Mouse (Mus musculus) cerebellum, adult 2 months (tissue): ENCODE data around the gene Mmp25. TPM values are rescaled to one million over a fixed set of nuclear protein-coding genes. Genes with fewer than 3 reads are reported as not detected.

Experiments used
- DNase-seq, 2 experiments: peaks; one replicate each; pipeline ENCODE4 v3.0.0; 2021
- H3K27ac ChIP-seq: fragments of 200-500 bp; 2 replicates; pipeline ENCODE4 v1.5.1; 2012; ENCODE audit warnings: low read length, control low read depth, inconsistent platforms; ENCODE audit not compliant: insufficient read depth
- H3K27me3 ChIP-seq: fragments of 200-500 bp; 2 replicates; pipeline ENCODE4 v1.6.1; 2012; ENCODE audit warnings: inconsistent platforms, mild to moderate bottlenecking, low read length, moderate library complexity; ENCODE audit not compliant: control insufficient read depth, insufficient read depth
- H3K4me1 ChIP-seq: fragments of 200-500 bp; 2 replicates; pipeline ENCODE4 v1.6.1; 2011; ENCODE audit warnings: low read length; ENCODE audit not compliant: control insufficient read depth, insufficient read depth
- H3K4me3 ChIP-seq: fragments of 200-500 bp; replicated peaks from 2 replicates; pipeline ENCODE3; 2011; ENCODE audit warnings: mild to moderate bottlenecking, low read depth, low read length, control low read depth; ENCODE audit not compliant: insufficient read depth
- CTCF ChIP-seq: fragments of 200-500 bp; IDR thresholded peaks from 2 replicates; pipeline ENCODE4 v1.5.1; 2011; ENCODE audit warnings: low read depth, mild to moderate bottlenecking, control low read depth, low read length, moderate library complexity, borderline replicate concordance; ENCODE audit not compliant: insufficient read depth
- POLR2A ChIP-seq: fragments of 200-500 bp; IDR thresholded peaks from 2 replicates; pipeline ENCODE4 v1.6.1; 2011; ENCODE audit warnings: low read length, control low read depth, borderline replicate concordance; ENCODE audit not compliant: insufficient read depth
- WGBS: fragments of 180-500 bp; shearing (Covaris S2); methylation state at CpG from one replicate; pipeline ENCODE4 v1.1.7; 2018; 5-methylcytosine and 5-hydroxymethylcytosine counted together
- polyA plus RNA-seq: library from polyadenylated mRNA; depleted of rRNA; stranded (reverse); fragments of >200 nt; gene quantifications from 2 replicates; pipeline ENCODE4 v1.2.3, GENCODE M21; 2012

The Mmp25 gene
- polyA plus RNA-seq, 1 experiment: 0.23 TPM

DNA sequence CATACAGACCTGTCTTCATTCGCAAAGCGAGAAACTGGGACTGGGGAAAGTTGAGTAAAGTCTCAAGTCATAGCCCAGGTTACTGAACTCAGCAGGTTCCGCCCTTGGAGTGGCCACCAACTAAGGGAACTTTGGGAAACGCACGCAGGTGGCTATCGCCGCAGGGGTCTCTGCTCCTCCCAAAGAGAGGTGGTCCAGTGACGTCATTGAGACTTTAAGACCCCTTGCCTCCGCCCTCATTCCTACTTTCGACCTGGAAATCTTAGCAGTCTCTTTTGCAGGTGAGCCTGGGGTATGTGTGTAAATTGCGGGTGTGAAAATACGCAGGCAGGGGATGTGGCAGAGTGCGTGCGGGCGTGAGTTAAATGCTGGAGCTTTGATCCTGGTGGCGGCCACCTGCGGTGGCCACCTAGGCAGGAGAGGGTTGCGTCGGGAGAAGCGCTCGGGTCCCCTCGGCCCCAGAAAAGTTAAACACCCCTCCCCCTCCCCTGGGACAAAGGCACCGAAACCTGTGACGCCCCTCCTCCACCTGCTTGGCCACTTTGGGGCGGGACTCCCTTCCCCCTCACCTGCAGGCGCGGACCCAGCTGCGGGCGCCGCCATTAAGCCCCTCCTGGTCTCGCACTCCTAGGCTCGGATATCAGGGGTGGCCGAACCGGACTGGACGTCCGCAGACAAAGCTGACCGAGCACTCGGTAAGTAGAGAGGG, 34.2 kb upstream of the Mmp25 start, which contains the start of gene Cldn6:
Cldn6 (plus strand) TSS at position 123 of the 709 bp plus-strand sequence.
- Histone ChIP-seq H3K27ac (no peak within 1 kb of the TSS), H3K27me3 (no peaks in the 10 kb centered on the region), H3K4me3 (peak within 1 kb of the TSS; percentile 5), H3K4me1 (peaks cover 5% of the 10 kb centered on the region)
- WGBS: 5% methylated on average over 38 of the region's 38 CpGs
- DNase-seq: no peak
- TF ChIP-seq POLR2A (no peak), CTCF (no peak)

DNA sequence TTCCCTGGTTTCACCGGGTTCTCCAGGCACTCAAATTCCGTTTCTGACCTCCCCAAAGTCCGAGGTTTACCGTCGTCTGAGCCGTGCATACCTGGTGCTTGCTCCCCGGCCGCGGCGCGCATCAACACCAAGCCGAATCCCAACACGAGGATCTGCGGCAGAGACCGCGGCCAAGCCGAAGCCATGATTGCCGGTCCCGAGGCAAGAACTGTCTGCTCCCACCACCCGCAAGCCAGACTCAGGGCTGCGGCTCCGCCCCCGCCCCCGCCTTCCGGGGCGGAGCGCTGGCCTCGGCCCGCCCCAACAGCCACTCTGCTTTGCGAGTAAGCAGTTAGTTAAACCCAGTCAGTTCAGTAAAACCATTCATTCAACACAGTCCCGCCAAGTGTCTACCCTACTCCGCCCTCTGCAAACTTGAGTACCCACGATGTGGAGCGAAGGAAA, 32.2 kb upstream of the Mmp25 start, which contains the start of gene Tnfrsf12a:
Tnfrsf12a (minus strand) TSS at position 233 of the 444 bp plus-strand sequence.
- H3K4me3 ChIP-seq: peak within 1 kb of the TSS; percentile 67
- TF ChIP-seq CTCF (no peak), POLR2A (peak; percentile 94)
- H3K27ac ChIP-seq: peak within 1 kb of the TSS; percentile 60
- under 1% methylated on average over 34 of the region's 34 CpGs for WGBS
- no peaks in the 10 kb centered on the region; the same call in none of the 2 replicates for H3K4me1 ChIP-seq
- peak; percentile 87 to 91 for DNase-seq
- no peaks in the 10 kb centered on the region for H3K27me3 ChIP-seq

DNA sequence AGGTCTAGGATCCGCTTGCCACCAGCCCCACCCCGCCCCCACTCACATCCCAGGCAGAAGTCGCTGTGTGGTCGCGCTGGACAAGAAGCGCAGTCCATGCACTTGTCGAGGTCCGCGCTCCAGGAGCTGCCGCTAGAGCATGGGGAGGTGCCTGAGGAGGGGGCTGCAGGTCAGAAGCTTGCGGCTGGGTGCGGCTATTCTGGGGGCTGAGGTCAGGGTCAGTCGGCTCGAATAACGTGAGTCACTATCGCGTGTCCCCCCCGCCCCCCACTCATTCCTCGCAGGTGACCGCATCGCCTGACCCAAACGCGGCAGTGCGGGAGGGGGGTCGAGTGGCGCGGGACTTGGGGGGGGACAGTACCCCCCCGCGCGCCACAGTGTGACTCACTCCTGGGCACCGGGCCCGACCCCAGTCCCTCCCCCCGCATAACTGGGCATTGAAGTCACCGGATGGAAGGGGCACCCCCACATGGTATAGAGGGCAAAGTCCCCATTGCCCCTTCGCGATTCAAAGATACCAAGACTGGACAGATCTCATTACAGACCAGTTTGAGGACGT, 31.5 kb upstream of the Mmp25 start:
- H3K4me1 ChIP-seq: no peaks in the 10 kb centered on the region; the same call in none of the 2 replicates
- H3K27ac ChIP-seq: peak overlapping the region; percentile 60
- DNase-seq: peak; percentile 77 to 78
- H3K4me3 ChIP-seq: peak overlapping the region; percentile 67
- TF ChIP-seq CTCF (no peak), POLR2A (no peak)
- WGBS: under 1% methylated on average over 37 of the region's 37 CpGs
- H3K27me3 ChIP-seq: no peaks in the 10 kb centered on the region

DNA sequence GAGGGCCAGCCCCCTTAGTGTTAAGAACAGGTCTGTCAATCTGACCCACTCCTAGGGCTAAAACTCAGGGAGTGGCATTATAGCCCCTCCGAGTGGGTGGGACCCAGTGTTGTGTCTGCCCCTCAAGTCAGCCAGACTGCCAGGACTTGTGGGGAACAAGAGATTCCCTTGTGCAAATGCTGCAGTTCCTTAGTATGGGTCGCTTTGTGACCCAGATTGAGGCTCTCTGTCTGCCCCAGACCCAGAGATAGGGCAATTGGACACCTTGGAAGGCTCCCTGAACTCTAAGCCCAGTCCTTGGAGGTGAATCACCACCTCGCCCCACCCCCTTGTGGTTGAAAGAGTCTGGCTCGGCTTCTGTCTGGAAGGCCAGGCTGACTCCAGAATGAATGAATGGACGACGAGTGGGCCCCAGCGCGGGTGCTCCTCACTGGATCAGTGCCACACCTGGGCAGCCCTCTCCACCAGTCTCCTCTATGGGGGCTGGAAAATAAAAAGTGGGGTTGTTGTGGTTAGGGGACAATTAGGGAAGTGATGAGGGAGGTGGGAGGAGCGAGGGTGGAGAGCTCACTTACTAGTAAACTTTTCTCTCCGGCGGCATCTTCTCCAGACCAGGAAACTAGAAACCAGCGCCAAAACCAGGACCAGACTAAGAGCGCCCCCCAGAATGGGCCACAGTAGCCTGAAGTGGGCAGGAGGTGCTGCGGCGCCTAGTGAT, 30.6 kb upstream of the Mmp25 start:
- Histone ChIP-seq H3K27me3 (no peaks in the 10 kb centered on the region), H3K4me1 (no peaks in the 10 kb centered on the region; the same call in none of the 2 replicates), H3K27ac (peak overlapping the region; percentile 60), H3K4me3 (peak overlapping the region; percentile 67)
- TF ChIP-seq CTCF: no peak
- no peak for TF ChIP-seq POLR2A
- DNase-seq: peak; percentile 67 to 71
- 12% methylated on average over 15 of the region's 15 CpGs for WGBS

DNA sequence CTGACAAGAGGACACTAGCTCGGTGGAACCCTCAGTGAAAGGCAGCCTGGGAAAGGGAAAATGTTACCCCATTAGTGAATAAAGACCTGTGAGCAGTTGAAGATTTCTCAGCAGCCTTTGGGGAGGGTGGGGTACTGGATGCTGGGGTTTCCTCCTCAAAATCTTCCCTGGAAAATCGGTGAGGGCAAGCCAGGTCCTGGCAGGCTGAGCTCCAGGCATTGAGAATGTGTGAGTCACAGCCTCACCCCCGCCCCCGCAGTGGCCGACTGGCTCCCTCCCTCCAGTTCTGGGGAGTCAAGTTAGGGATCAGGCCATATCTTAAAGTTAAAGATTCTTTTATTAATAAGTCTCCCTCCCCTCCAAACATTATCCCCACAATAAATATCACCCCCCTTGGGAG, 30.1 kb upstream of the Mmp25 start:
- Histone ChIP-seq H3K4me1 (no peaks in the 10 kb centered on the region; the same call in none of the 2 replicates), H3K27me3 (no peaks in the 10 kb centered on the region), H3K27ac (peak overlapping the region; percentile 60), H3K4me3 (peak overlapping the region; percentile 67)
- 9% methylated on average over 5 of the region's 5 CpGs for WGBS
- no peak for TF ChIP-seq CTCF
- DNase-seq: peak; percentile 69 to 81

DNA sequence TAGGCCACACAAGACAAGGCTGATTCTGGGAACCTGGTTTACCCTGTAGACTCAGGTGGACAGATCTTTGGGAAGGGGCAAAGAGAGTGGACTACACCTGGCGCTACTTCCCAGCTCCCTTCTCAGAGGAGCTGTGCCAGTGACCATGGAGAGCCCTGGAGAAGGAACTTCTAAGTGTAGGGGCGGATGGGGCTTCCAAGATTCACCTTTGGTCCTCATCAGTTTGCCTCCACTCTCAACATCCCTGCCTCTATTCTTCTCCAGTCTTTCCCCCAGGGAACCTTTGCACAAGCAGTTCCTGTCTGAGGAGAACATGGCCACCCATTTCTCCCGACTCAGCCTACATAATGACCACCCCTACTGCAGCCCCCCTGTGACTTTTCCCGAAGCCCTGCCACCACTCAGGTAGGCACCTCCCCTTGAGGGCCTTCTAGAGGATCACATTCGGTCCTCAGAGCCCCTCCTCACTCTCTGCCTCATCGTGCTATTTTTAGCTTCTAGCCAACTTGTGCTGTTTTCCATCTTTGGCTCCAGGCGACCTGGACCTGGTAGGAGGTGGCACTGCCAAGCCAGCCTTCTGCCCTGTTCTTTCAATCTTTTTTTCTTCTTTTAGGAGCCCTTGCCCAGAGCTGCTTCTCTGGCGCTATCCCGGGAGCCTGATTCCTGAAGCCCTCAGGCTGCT, 29.3 kb upstream of the Mmp25 start:
- DNase-seq: peak; percentile 64 to 78
- Histone ChIP-seq H3K4me1 (no peaks in the 10 kb centered on the region; the same call in 1 of the 2 replicates), H3K4me3 (peak overlapping the region; percentile 67), H3K27ac (peak overlapping the region; percentile 60), H3K27me3 (no peaks in the 10 kb centered on the region)
- TF ChIP-seq CTCF: no peak
- TF ChIP-seq POLR2A: no peak
- WGBS: 9% methylated on average over 9 of the region's 9 CpGs

DNA sequence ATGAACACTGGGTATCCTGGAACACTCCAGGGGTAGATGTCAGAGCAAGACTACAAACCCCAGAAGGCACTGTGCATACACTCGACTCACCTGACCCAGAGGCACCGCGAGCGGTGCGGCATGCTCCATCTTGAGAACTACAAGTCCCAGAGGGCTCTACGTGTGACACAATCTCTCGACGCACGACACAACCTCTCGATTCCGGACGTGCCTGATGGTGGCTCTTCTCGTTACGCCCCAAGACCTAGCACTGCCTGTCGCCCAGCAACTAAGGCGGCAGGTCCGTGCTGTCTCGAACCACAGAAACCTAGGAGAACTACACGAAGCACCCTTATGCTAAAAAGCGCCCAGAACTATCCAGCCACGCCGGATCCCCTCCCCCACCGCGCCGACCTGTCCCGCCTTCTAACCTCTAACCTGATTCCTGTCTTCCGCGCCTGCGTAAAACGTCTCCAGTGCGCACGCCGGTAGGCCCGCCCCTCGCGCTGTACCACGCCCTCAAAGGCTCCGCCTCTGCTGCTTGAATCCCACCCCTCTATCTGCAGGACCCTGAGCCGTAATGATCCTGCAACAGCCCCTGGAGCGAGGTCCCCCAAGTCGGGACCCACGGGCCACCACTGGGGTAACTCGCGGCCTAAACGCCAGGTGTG, 28.5 kb upstream of the Mmp25 start, which contains the start of the genes Hcfc1r1 and Thoc6:
Hcfc1r1 (plus strand) TSS at position 173 of the 650 bp plus-strand sequence.
Thoc6 (minus strand) TSS at position 459 of the 650 bp plus-strand sequence.
- DNase-seq: peak; percentile 97
- TF ChIP-seq CTCF (no peak), POLR2A (peak; percentile 78; the same call in 1 of the 2 replicates)
- Histone ChIP-seq H3K4me3 (peak within 1 kb of the TSS; percentile 67), H3K27ac (peak within 1 kb of the TSS; percentile 78), H3K4me1 (no peaks in the 10 kb centered on the region; the same call in 1 of the 2 replicates), H3K27me3 (no peaks in the 10 kb centered on the region)
- WGBS: under 1% methylated on average over 45 of the region's 45 CpGs
